Mouse (Mus musculus) forebrain, embryonic 11.5 days (tissue): ENCODE data around the gene Adamts12. TPM values are rescaled to one million over a fixed set of nuclear protein-coding genes. Genes with fewer than 3 reads are reported as not detected.
A peak's percentile ranks its signal among the peaks of the same experiment; 100 is the strongest.

ENCODE experiments used
- ATAC-seq: fragments of 200-750 bp; cut with Nextera tagmentation; replicated peaks from 2 replicates; pipeline ENCODE4 v1.8.0; 2017; ENCODE audit warnings: moderate TSS enrichment; ENCODE audit not compliant: low FRiP score
- DNase-seq: peaks from one replicate; pipeline ENCODE4 v3.0.0-alpha.2; 2017; ENCODE audit warnings: low spot score
- H3K27ac ChIP-seq: fragments of 300-500 bp; sonication (generic); 2 replicates; pipeline ENCODE4 v1.5.1; 2014; ENCODE audit warnings: low read depth, low read length
- H3K27me3 ChIP-seq: fragments of 300-500 bp; sonication (generic); 2 replicates; pipeline ENCODE4 v1.6.1; 2014; ENCODE audit warnings: mild to moderate bottlenecking, low read length, mixed read lengths; ENCODE audit not compliant: control insufficient read depth, insufficient read depth
- H3K36me3 ChIP-seq: fragments of 300-500 bp; sonication (generic); 2 replicates; pipeline ENCODE4 v1.6.1; 2014; ENCODE audit warnings: mild to moderate bottlenecking, low read length, moderate library complexity, mixed read lengths; ENCODE audit not compliant: control insufficient read depth, insufficient read depth
- H3K4me1 ChIP-seq: fragments of 300-500 bp; sonication (generic); replicated peaks from 2 replicates; pipeline ENCODE4 v1.6.1; 2014; ENCODE audit warnings: low read length, mixed read lengths; ENCODE audit not compliant: control insufficient read depth, insufficient read depth
- H3K4me2 ChIP-seq: fragments of 300-500 bp; sonication (generic); 2 replicates; pipeline ENCODE4 v1.6.1; 2014; ENCODE audit warnings: low read depth, mild to moderate bottlenecking, low read length, moderate library complexity, mixed read lengths; ENCODE audit not compliant: severe bottlenecking
- H3K4me3 ChIP-seq: fragments of 300-500 bp; sonication (generic); 2 replicates; pipeline ENCODE4 v1.5.1; 2014; ENCODE audit warnings: low read depth, low read length
- H3K9ac ChIP-seq: fragments of 300-500 bp; sonication (generic); 2 replicates; pipeline ENCODE4 v1.6.1; 2014; ENCODE audit warnings: low read length
- H3K9me3 ChIP-seq: fragments of 300-500 bp; sonication (generic); 2 replicates; pipeline ENCODE4 v1.6.1; 2016; ENCODE audit warnings: low read length, mixed read lengths; ENCODE audit not compliant: control insufficient read depth
- WGBS: fragments of 180-500 bp; shearing (Covaris S2); extraction: QIAGEN DNeasy Blood & Tissue Kit; methylation state at CpG from one replicate; pipeline ENCODE4 v1.1.7; 2014; 5-methylcytosine and 5-hydroxymethylcytosine counted together
- polyA plus RNA-seq: library from polyadenylated mRNA; unstranded; fragments of >200 nt; fragmentation: Nextera tagmentation; extraction: Ambion mirVana; gene quantifications from 2 replicates; pipeline ENCODE4 v1.2.1, GENCODE M21; 2014

The Adamts12 gene
- polyA plus RNA-seq, 1 experiment from 2014 or later, result 2.1 TPM

- H3K9ac ChIP-seq, result no peak overlapping the region
- H3K4me2 ChIP-seq, result no peak overlapping the region
- no peaks in the 10 kb centered on the region for H3K27me3 ChIP-seq
- ATAC-seq, result no peak
- WGBS, result 92% methylated on average over 3 of the region's 3 CpGs
- H3K27ac ChIP-seq, result no peak overlapping the region
- no peaks in the 10 kb centered on the region for H3K4me1 ChIP-seq
- no peak for DNase-seq
- H3K9me3 ChIP-seq, result no peaks in the 10 kb centered on the region
- H3K36me3 ChIP-seq, result no peaks in the 10 kb centered on the region
- no peak overlapping the region for H3K4me3 ChIP-seq
These were observed 24.9 kb downstream of the Adamts12 start for GRCm38 (mm10) chr15:11089494-11089893.

- ATAC-seq (no peak), DNase-seq (no peak)
- WGBS, result 76% methylated on average over 3 of the region's 3 CpGs
- Histone ChIP-seq H3K36me3 (no peaks in the 10 kb centered on the region), H3K9me3 (no peaks in the 10 kb centered on the region), H3K27me3 (no peaks in the 10 kb centered on the region), H3K4me1 (no peaks in the 10 kb centered on the region), H3K4me2 (no peak overlapping the region), H3K27ac (no peak overlapping the region), H3K9ac (no peak overlapping the region), H3K4me3 (no peak overlapping the region)
These were observed 31.0 kb downstream of the Adamts12 start for GRCm38 (mm10) chr15:11095566-11095965.

- Histone ChIP-seq H3K27ac (no peak overlapping the region), H3K9ac (no peak overlapping the region), H3K4me1 (no peaks in the 10 kb centered on the region), H3K27me3 (no peaks in the 10 kb centered on the region), H3K4me3 (no peak overlapping the region), H3K9me3 (no peaks in the 10 kb centered on the region), H3K36me3 (no peaks in the 10 kb centered on the region), H3K4me2 (no peak overlapping the region)
- 72% methylated on average over 4 of the region's 4 CpGs for WGBS
- ATAC-seq (no peak), DNase-seq (peak; percentile 51)
These were observed 33.5 kb downstream of the Adamts12 start for GRCm38 (mm10) chr15:11097967-11098702.

- WGBS, result 78% methylated on average over 7 of the region's 7 CpGs
- Histone ChIP-seq H3K27ac (no peak overlapping the region), H3K4me2 (no peak overlapping the region), H3K9ac (no peak overlapping the region), H3K36me3 (no peaks in the 10 kb centered on the region), H3K9me3 (no peaks in the 10 kb centered on the region), H3K4me3 (no peak overlapping the region), H3K4me1 (no peaks in the 10 kb centered on the region), H3K27me3 (no peaks in the 10 kb centered on the region)
- DNase-seq (no peak), ATAC-seq (no peak)
These were observed 34.4 kb downstream of the Adamts12 start for GRCm38 (mm10) chr15:11098940-11099339.

GRCm38 (mm10) chr15:11100917-11101316 is 36.3 kb downstream of the Adamts12 start:
- Histone ChIP-seq H3K4me1 (no peaks in the 10 kb centered on the region), H3K27ac (no peak overlapping the region), H3K27me3 (no peaks in the 10 kb centered on the region), H3K9me3 (no peaks in the 10 kb centered on the region), H3K4me3 (no peak overlapping the region), H3K9ac (no peak overlapping the region), H3K4me2 (no peak overlapping the region), H3K36me3 (no peaks in the 10 kb centered on the region)
- 77% methylated on average over 4 of the region's 4 CpGs for WGBS
- DNase-seq, result no peak
- ATAC-seq, result no peak

GRCm38 (mm10) chr15:11105101-11105500 is 40.5 kb downstream of the Adamts12 start:
- H3K4me2 ChIP-seq, result no peak overlapping the region
- WGBS, result 82% methylated on average over 2 of the region's 2 CpGs

GRCm38 (mm10) chr15:11107376-11107775 is 42.8 kb downstream of the Adamts12 start:
- no peak overlapping the region for H3K27ac ChIP-seq
- no peak overlapping the region for H3K4me2 ChIP-seq
- H3K4me1 ChIP-seq, result no peaks in the 10 kb centered on the region
- H3K9ac ChIP-seq, result no peak overlapping the region
- H3K27me3 ChIP-seq, result no peaks in the 10 kb centered on the region
- no peaks in the 10 kb centered on the region for H3K9me3 ChIP-seq
- ATAC-seq (no peak), DNase-seq (no peak)
- no peak overlapping the region for H3K4me3 ChIP-seq
- WGBS, result 87% methylated on average over 5 of the region's 5 CpGs
- H3K36me3 ChIP-seq, result no peaks in the 10 kb centered on the region

More at GRCm38 (mm10) chr15:11105101-11105500, 40.5 kb downstream of the Adamts12 start:
- Histone ChIP-seq H3K27ac (no peak overlapping the region), H3K36me3 (no peaks in the 10 kb centered on the region), H3K4me3 (no peak overlapping the region), H3K9me3 (no peaks in the 10 kb centered on the region), H3K9ac (no peak overlapping the region), H3K27me3 (no peaks in the 10 kb centered on the region), H3K4me1 (no peaks in the 10 kb centered on the region)
- ATAC-seq (no peak), DNase-seq (no peak)

GRCm38 (mm10) chr15:11114631-11115197 is 50.1 kb downstream of the Adamts12 start:
- no peak for ATAC-seq

GRCm38 (mm10) chr15:11116303-11116702 is 51.7 kb downstream of the Adamts12 start:
- ATAC-seq, result no peak
- 75% methylated on average over 2 of the region's 2 CpGs for WGBS

More at GRCm38 (mm10) chr15:11114631-11115197, 50.1 kb downstream of the Adamts12 start:
- Histone ChIP-seq H3K27ac (no peak overlapping the region), H3K9me3 (no peaks in the 10 kb centered on the region), H3K27me3 (no peaks in the 10 kb centered on the region), H3K4me3 (no peak overlapping the region), H3K4me2 (no peak overlapping the region), H3K4me1 (no peaks in the 10 kb centered on the region; the same call in 1 of the 2 replicates), H3K9ac (no peak overlapping the region), H3K36me3 (no peaks in the 10 kb centered on the region)
- WGBS, result 6% methylated on average over 8 of the region's 8 CpGs
- DNase-seq, result no peak

More at GRCm38 (mm10) chr15:11116303-11116702, 51.7 kb downstream of the Adamts12 start:
- Histone ChIP-seq H3K9me3 (no peaks in the 10 kb centered on the region), H3K27me3 (no peaks in the 10 kb centered on the region), H3K36me3 (no peaks in the 10 kb centered on the region), H3K27ac (no peak overlapping the region), H3K4me1 (no peaks in the 10 kb centered on the region; the same call in 1 of the 2 replicates), H3K4me2 (no peak overlapping the region), H3K9ac (no peak overlapping the region), H3K4me3 (no peak overlapping the region)
- DNase-seq, result no peak
